Mouse (Mus musculus): ENCODE measurements around the gene Map2k3.

DNA sequence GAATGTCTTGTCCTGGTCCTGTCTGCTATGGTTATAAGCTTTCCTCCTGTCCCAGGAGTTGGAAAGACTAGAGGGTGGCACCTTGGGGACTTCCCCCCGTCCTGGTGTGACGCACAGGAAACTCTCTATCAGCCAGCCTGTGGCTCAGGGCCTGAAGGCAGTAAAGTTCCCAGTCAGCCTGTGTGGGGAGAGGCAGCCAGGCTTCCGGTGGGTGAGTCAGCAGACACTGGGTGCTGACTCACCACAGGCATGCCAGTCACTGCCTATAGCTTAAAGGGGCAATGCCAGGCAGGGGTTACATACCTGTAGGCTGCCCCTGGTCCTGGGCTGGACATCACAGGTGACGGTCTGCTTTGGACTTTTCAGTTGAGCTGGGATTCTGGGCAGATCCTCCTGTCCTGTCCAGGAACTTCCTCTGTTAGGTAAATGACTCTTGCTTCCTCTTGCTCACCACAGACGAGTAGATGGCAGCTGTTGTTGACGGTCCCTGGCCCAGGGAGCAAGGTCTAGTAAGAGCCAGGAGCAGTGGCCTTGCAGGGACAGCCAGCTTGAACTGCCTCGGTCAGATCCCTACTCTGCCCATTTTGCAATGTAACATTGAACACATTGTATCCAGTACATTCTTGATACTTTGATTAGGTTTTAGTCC, 3.6 kb downstream of the Map2k3 start:
- TF ChIP-seq TAL1 (IDR thresholded peaks at IDR 0.05; ENCODE audit: low read length) (no peak), GATA1 (IDR thresholded peaks at IDR 0.05; ENCODE audit: low read length) (no peak)

Data from erythroblast, embryonic 14.5 days (primary cell).